Mouse (Mus musculus) spleen, adult 18-20 months (tissue): ENCODE results near the gene Gm572.

Source experiments
- DNase-seq, 2 experiments: peaks; one replicate each; pipeline ENCODE4 v3.0.0; 2022; ENCODE audit warnings: mixed read lengths in 2 of 2

The Gm572 gene

GRCm38 (mm10) chr4:148643291-148644156 is at the start of gene Gm572:
Gene Gm572, plus strand, starts transcription at chr4:148643317.
- DNase-seq: no peak

- no peak for DNase-seq
These were observed 49.1 kb upstream of the Gm572 start for GRCm38 (mm10) chr4:148593996-148594395.

- DNase-seq: no peak
These were observed 47.2 kb upstream of the Gm572 start for GRCm38 (mm10) chr4:148595916-148596315.

- no peak for DNase-seq
These were observed 46.4 kb upstream of the Gm572 start for GRCm38 (mm10) chr4:148596731-148597130.

- DNase-seq: no peak
These were observed 44.3 kb upstream of the Gm572 start for GRCm38 (mm10) chr4:148598826-148599225.

- DNase-seq: no peak
These were observed 42.8 kb upstream of the Gm572 start for GRCm38 (mm10) chr4:148600316-148600715.

- no peak for DNase-seq
These were observed 41.2 kb upstream of the Gm572 start for GRCm38 (mm10) chr4:148601871-148602270.

GRCm38 (mm10) chr4:148602357-148603120 is 40.6 kb upstream of the Gm572 start, which contains the start of gene Masp2:
Gene Masp2, plus strand, starts transcription at chr4:148602554.
- DNase-seq: no peak

- DNase-seq: no peak
These were observed 39.6 kb upstream of the Gm572 start for GRCm38 (mm10) chr4:148603376-148604139.

GRCm38 (mm10) chr4:148604141-148604540 is 39.0 kb upstream of the Gm572 start:
- no peak for DNase-seq

GRCm38 (mm10) chr4:148604541-148605165 is 38.5 kb upstream of the Gm572 start:
- peak; percentile 43 to 64 for DNase-seq

- DNase-seq: peak; percentile 54 to 79
These were observed 35.4 kb upstream of the Gm572 start for GRCm38 (mm10) chr4:148607758-148608157.

GRCm38 (mm10) chr4:148609805-148610204 is 33.3 kb upstream of the Gm572 start:
- no peak for DNase-seq

GRCm38 (mm10) chr4:148610631-148611364 is 32.3 kb upstream of the Gm572 start:
- DNase-seq: no peak

- no peak for DNase-seq
These were observed 30.6 kb upstream of the Gm572 start for GRCm38 (mm10) chr4:148612557-148612956.

GRCm38 (mm10) chr4:148613738-148614137 is 29.4 kb upstream of the Gm572 start:
- DNase-seq: no peak

- no peak for DNase-seq
These were observed 23.3 kb upstream of the Gm572 start for GRCm38 (mm10) chr4:148619805-148620204.

- DNase-seq: no peak
These were observed 22.4 kb upstream of the Gm572 start for GRCm38 (mm10) chr4:148620718-148621117.

GRCm38 (mm10) chr4:148622485-148622884 is 20.6 kb upstream of the Gm572 start:
- no peak for DNase-seq

- DNase-seq: no peak
These were observed 19.5 kb upstream of the Gm572 start for GRCm38 (mm10) chr4:148623609-148624008.

GRCm38 (mm10) chr4:148625010-148625409 is 18.1 kb upstream of the Gm572 start:
- no peak for DNase-seq
